Mouse (Mus musculus): ENCODE data around the gene Fbn1.

Fbn1 gene

DNA sequence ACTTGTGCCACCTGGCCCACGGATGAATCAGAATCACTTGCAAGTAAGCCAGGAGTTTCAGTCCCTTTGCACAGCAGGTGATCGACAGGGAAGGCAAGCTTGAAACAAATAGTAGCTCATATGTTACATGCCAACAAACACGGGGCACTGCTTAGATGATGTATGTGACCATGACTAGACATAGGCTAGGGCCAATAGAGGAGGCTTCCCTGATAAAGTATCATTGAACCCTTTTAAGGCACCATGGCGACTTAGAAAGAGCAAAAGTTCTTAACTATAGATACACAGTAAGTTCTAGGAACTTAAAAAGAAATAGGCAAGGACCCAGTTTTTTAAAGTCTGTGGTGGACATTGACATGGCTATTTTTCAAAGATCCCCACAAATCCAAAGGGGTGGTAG, at the start of gene Fbn1:
TSS of gene Fbn1 (minus strand) at position 101 of the 400 bp plus-strand sequence.
- no peak for DNase-seq

DNA sequence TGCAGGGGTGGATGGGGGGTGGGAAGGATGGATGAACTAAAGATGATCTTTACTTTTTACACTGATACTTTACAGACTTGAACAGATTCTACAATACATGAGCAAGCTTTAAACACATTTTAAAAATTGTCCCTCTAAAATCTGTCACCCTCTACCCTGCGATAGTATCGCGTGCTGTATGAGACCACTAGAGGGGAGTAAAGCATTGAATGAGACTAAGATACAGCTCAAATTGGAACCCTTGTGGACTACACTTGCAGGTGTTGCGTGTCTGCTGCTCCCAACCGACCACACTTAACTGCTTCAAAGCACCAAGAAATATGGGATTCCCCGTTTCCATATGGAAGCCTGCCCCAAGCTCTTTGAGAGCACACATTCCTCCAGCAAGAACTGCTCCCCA, 48.0 kb upstream of the Fbn1 start:
- no peak for DNase-seq

DNA sequence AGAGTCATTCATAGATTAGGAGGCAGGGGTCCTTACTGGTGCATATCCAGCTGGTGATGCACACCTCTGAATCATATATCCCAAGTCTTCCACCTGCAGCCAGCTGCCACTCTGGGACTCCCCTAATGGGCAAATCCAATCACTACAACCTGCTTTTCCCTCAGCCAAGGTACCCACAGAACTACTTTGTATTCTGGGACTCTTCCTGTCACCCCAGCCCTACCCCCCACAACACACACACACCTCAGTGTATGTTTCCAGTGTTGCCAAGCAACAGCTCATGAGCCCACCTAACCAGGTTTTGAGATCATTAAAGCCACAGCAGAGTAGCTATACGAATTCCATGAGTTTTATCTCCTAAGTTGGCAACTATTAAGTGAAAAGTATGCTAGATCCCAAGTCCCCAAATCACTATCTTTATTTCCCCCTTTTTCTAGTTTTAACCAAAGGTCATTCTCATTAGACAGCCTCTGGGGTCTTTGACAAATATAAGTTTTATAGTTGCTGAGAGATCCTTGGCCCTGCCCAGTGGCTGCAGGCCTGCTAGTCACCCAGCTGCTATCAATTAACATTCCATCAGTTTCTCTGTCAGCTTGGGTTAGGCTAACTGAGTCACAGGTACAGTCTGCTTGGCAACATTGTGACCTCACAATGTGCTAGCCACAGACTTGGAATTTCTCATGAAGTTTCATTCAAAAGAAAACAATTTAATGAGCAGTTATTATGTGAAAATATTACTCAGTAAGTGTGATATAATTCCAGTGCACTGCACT, 41.2 kb upstream of the Fbn1 start:
- DNase-seq = no peak

DNA sequence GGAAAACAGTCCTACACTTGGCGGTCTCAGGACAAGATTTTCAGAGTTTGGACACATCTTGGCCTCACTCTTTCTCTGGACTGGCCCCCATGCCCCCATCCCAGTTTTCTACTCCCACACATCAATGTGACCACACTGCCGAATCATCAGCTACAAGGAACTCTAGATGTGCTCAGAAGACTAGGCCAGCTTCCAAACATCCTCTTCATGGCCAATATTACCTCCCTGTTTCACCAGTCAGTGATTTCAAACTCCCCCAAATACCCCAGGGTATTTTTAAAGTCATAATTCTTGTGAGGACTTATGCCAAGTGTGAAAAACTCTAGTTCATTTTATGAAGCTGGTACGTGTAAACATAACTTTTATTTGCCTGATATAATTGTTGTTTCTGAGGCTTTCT, 37.2 kb upstream of the Fbn1 start:
- no peak for DNase-seq

DNA sequence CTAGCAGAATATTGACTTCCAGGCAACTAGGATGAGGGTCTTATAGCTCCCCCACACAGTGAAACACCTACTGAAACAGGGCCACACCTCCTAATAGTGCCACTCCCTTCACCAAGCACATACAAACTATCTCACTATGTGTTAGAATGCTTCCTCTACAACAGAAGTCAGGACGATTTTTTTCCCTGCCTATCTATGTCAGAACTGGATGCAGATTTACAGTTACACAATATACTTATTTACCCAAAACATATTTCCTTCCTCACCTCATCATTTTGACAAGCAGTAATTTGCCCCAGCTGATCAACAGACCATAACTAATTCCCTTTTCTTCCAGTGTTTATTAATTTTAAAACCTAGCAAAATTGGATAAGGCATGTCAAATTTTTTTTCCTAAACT, 35.9 kb upstream of the Fbn1 start:
- DNase-seq = no peak

DNA sequence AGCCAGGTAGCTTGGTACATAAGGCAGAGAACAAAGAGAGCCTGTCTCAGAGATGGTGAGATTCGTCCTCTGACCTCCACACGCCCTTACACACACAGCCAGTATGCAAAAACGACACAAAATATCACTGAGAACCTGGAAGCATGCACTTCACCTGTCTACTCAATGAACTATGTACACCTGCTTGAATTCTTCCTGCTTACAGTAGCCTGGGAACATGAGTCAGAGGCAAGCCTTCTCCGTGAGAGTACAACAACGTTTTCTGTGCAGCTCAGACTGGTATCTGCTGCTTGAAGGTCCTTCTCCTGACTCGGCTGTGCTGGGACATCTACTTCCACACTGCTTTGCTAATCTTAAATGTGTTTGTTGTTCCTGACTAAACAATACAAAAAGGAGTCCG, 33.7 kb upstream of the Fbn1 start:
- no peak for DNase-seq

DNA sequence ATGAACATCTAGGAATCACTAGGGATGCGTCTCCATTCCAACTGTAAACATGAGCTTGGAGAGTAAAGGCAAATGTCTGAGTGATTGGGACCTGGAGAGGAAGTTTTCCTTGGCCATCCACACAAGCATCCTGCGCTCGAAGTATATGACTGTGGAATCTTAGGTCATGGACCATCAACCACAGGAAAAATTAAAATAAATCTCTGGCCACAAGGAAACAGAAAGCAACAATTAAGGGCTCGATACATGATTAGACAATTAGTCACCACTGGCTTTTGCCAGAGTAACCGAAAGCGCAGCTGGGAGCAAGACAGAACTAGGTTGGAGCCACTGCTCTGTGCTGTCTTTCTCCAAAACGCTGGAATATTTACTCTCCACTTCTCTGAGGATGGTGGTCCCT, 32.8 kb upstream of the Fbn1 start:
- no peak for DNase-seq

DNA sequence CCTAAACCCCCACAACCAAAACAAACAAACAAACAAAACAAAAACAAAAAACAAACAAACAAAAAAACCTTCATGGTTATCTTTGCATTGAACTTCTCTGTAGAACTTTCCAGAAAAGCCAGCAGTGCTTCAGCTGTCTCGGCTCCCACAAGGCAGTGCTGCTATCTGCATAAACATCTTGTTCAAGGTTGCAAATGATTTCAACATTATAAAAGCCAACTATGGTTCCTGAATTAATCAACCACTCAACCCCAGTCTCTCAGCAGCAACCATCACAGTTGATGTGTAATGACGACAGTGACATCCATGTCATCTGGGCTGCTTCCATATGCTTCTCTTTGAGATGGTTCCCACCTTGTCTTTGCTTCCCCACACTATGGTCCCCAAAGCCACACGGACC, 31.8 kb upstream of the Fbn1 start:
- no peak for DNase-seq

DNA sequence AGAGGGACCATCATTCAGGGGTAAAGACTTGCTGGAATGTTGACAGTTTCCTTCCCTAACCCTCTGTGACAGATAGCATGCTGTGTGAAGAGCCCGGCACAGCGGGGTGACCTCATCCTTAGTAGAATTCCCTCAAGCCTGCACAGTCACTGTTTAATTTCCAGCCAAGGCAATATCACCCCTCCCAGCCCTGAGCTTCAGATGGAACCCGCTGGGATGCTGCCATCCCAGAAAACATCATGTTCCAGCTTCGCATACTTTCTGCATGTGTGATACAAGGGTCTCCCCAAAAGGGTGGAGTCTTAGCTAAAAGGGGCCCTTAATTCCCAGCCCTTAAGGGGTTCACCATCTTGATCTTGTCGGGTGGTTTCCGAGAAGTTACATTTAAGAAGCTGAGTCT, 22.9 kb upstream of the Fbn1 start:
- no peak for DNase-seq

DNA sequence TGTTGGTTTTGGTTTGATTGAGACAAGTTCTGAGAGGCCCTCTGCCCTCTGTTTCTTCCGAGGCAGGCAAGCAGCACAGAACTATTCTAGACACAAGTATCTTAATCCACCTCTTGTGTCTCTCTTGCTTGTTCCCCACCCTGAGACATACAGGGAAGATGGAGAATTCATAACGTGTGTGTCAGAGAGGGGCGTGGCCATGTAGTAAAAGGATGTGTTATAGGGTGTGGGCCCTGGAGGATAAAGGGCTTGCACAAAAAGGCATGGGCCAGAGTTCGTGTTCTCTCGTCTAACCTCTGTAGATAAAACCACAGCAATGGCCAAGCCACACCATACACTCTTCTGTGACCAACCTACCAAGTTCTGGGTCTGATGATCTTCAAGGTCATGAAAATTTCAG, 18.8 kb upstream of the Fbn1 start:
- DNase-seq = no peak

DNA sequence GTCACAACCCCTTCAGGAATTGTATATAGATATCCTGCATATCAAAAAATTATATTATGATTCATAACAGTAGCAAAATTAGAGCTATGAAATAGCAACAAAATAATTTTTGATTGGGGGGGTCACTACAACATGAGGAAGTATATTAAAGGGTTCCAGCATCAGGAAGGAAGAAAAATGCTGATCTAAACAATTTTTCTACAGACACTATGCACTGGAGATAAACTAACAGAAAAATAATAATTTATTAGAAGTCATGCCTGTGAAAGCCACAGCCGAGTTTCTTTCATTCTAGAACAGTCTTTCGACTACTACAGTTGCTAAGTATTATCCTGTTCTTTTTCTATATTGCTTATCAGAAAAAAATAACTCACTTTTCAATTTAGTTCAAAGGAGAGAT, 17.7 kb upstream of the Fbn1 start:
- DNase-seq = no peak

DNA sequence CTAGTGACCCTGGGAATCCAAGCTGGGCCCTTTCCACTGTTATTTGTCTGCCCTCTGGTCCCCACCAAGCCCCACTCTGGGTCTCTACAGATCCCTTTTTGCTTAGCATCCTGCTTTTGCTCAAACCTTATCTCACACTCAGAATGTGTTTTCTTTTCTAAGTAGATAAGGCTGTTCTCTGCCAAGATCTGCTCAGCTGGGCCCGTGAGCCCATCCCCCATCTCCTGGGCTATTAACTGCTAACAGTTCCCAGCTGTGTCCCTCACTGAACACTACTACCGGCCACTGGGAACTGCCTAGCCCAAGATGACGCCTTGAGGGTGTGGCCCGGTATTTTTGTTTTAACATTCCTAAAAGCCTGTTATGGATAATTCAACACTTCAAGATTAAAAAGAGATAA, 8.8 kb upstream of the Fbn1 start:
- DNase-seq = no peak

DNA sequence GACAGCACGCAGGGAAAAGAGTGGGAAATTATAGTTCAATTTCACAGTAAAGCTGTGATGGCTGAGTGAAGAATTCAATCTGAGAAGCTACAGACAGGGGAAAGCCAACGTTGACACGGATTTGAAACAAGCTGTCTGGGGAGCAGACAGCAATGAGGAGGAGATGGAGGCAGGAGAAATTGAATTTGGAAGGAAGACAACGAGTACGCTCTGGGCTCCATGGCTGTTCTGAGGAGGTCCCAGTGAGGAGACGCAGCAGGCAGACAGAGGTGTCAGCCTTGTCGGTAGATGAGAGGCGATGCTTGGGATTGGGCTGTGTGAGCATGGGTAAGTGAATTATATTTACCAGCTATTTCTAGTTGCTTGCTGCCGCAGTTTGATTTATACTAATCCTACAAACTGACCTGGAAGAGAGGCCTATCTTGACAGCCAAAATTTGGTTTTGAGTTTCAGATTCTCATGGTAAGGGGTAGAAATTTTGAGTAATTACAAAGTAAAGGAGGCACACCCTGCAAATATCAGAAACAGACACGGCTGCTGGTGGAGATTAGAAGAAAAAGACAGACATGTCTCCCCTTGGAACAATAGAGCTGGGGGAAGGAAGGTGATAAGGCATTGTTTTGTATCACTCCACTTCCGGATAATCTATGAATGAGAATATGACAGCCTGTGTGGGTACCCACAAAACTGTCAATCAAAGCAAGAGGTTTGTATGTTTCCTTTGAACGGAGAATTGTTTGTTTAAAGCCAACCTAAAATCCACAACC, 7.7 kb upstream of the Fbn1 start:
- DNase-seq = no peak

DNA sequence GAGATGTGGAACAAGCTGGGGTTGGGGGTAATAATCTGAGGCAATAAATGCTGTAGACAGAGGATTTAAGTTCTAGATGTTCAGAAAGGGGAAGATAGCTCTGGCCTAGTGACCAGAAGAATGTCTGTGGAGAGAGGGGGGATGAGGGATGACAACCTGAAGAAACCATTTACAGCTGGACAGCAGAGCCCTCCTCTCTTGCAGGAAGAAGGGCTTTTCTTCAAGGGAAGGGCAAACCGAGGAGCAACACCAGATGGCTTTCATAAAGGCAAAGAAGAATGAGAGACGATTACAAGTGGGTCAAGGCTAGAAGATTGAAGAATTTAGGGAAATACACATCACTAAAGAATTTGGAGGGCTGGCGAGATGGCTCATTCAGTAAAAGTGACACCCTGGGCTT, 6.6 kb upstream of the Fbn1 start:
- no peak for DNase-seq

DNA sequence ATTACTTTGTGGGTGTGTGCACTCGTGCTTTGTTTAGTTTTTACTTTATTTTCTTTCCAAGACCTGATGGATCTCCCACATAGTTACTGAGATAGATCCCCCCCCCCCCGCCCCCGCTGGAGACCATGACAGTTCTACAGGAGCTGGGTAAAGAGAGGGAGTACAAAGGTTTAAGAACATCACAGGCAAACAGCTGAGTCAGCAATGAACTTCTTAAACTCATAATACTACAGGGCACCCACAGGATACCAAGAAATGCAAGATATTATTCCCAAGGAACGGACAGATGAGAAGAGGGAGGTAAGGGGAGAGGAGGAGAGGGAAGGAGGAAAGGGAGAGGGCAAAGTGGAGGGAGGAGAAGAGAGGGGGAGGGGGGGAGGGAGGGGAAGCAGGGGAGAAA, 4.8 kb upstream of the Fbn1 start:
- no peak for DNase-seq

DNA sequence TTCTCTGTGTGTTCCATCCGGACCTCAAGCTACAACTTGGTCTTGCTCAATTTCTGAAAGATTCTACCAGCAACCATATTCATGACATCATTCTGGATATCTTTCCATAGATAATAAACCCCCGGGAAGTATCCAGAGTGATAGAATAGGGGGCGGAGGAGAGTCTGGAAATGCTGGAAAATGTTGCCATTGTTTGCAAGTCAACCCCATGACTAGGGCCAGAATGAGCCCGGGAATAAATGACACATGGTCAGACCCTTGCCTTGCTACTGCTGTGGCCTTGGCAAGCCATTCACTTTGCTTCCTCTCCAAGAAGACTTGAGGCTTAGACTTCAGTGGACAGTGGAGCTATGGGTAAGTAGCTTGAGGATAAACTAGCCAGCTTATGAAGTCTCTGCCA, 4.1 kb upstream of the Fbn1 start:
- DNase-seq = no peak

DNA sequence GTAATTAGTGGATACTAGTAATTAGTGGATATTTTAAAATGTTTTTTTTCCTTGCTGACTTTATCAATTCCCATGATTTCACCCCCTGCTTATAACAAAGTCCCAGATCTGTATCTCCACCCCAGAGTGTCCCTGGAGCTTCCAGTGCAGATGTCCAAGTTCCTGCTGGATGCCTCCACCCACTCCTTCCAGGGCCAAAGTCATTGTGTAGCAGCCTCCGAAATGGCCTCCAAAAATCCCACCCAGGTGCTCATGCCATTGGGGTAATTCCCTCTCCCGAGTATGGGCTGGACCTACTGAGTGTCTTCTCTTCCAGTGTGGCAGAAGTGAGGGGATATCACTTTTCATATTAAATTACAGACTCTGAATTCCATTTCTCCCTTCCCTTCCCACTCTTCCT, 3.0 kb upstream of the Fbn1 start:
- no peak for DNase-seq

DNA sequence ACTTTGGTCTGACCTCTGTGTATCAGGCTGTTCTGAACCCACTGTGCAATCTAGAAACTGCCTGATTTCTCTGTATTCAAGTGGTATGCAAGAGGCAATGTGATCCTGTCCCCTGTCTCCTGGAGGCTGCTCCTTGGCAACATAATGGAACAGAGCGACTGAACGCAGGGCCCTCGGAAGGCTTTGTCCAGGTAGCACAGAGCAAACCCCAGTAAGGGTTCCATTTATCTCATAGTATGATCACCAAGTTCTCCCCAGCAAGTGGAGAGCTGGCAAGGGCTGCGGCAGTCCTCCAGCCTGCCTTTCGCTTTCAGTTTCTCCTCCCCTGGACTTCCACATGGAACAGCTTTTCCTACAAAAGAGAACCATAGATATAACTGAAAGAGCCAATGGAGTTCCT, 588 bp upstream of the Fbn1 start:
- DNase-seq = no peak

DNA sequence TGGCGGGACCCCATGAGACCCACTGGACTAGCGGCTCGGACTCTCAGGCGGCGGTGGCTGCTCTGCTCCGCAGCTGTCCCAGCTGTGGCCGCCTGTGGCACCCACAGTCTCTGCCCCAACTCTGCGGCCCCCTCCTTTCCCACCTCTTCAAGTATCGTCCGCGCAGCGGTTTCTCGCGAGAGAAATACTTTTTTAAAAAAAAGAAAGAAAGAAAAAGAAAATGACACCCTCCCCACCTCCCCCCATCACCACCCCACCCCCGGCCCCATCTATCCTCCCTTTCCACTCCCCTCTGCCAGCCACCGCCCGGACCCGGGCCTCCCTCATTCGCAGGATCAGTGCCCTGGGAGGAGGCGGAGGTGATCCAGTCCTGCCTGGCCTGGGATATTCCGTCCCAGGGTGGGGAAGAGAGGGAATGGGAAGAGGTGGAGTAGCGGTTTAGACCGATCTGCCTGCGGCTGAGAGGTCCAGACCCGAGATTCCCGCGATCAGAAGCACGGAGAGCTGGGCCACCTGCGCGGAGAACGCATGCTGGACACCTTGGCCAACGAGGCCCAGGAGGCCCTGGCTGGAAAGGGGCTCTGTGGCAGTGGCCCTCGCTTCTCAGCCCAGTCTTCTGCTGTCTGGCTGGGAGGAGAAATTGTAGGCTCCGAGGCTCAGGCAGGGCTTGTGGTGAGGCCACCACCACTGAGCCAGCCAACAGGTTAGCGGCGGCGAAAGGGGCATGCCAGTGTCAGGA, 1.3 kb downstream of the Fbn1 start:
- peak; percentile 9 for DNase-seq

DNA sequence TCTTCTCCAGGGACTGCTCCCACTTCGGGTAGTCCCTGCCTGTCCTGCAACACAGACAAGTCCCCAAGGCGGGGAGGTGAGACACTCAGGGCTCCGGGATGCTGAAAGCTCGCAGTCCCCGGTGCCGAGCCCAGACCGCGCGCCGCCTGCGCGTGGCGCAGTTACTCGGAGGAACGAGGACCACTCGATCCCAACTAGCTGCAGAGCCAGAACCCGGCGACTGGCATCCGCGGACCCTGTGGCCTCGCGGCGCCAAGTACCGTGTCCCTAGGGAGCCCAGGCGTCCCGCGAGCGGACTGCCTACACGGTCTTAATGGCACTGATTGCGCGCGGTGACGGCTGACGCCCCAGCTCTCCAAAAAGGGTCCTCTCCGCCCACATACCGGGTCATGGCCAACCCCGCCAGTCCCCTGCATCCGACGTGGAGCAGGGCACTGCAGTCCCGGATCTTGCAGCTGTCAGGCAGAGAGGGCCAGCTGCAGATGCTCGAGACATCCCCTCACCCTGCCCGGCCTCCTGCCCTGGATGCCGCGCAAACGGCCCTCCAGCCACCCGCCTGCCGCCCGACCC, 2.0 kb downstream of the Fbn1 start:
- DNase-seq = peak; percentile 18

DNA sequence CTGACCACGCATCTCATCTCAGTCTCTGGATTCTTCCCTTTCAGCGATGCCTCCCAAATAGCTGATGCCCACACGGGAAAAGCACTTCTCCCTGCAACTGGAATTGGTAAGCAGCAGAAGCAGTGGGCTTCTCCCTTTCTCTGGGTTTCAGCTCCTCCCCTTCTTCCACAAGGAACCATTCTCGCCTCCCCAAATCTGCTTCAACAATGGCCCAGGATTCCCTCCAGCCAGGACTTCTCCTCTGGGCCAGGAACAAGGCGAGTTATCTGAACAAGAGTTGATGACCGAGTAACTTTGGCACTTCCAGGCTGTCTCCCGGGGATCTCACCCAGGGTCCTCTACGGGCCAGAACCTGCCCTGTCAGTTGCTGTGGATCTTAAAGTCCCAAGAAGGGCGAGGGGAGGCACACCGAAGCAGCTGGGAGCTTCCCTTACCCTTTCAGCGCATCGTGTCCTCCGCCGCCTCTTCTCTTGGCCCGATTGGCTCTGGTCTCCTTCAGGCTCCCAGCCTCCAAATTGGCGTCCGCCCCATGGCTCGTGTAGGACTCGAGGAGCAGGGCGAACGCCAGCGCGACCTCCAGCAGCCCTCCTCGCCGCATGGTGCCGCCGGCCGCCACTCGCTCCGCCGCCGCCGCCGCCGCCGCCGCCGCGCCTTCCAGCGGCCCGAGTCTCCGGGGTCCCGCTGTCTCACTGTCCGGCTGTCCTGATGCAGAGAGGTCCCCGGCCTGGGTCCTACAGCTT, 2.6 kb downstream of the Fbn1 start, which contains the start of gene Gm9913:
TSS of gene Gm9913 (plus strand) at position 84 of the 740 bp plus-strand sequence.
- DNase-seq = peak; percentile 13

DNA sequence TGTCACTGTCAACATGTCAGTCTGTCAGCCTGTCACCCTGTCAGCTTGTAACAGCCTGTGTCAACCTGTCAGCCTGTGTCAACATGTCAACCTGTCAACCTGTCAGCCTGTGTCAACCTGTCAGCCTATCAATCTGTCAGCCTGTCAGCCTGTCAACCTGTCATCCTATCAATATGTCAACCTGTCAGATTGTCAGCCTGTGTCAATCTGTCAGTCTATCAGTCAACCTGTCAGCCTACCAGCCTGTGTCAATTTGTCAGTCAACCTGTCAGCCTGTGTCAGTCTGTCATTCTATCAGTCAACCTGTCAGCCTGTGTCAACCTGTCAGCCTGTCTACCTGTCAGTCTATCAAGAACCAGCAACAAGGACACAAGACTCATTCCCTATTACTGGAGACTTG, 6.3 kb downstream of the Fbn1 start:
- no peak for DNase-seq

DNA sequence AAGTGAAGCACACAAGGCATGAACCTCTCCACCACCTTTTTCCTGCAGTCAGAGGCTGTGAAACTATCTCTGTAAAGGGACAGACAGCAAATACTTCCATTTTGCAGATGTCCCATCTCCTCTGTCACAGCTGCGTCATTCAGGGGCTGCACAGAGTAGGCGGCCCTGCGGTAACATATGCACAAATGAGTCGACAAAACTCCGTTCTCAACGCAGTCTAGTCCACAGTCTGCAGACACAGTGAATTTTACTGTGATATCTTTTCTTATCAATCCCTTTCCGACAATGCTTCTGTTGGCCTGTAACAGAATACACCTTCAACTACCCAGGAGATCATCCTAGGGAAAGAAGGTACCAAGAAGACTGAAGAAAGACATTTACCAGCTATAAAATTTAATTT, 9.6 kb downstream of the Fbn1 start:
- DNase-seq = no peak

Measured in thymus, postnatal 4 days (tissue).